In the genomic region with DNA sequence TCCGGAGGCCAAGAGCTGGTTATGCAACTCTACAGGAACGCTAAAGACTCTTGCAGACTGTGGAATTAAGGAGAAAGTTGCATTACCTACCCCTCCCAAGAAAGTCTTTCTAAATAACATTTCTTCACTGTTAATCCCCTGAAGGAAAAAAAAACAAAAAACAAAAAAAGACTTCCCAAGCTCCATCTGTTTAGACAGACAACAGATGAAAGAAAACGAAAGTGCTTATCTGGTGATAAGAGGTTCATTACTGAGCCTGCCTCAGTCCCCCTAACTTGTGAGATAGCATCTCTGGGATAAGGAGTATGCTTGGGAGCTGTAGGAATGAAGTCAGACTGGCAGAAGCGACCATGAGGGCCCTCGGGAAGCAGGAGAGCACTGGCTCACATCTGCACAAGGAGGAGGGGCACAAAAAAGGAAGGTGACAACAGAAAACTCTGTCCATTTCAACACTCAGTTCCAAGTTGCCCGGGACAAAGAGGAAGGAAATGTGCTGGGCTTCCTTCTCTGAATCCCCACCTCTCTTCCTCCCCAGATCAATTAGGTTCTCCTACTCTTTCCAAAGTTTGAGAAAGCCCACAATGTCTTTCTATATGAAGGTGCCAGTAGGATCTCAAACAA, we compare ENCODE assay signal across 8 mouse cellular contexts. TPM values are rescaled to one million over a fixed set of nuclear protein-coding genes. Genes with fewer than 3 reads are reported as not detected.
DNase-seq lines count a peak whose midpoint lies in the region; ATAC-seq and TF ChIP-seq lines count a peak whose summit lies in the region.

No protein-coding gene starts in this region.

- no peak for TF ChIP-seq POLR2A in heart, adult 2 months (IDR thresholded peaks at IDR 0.05; ENCODE audit: insufficient read depth, low read depth, low read length)

- H3K9me3 ChIP-seq in intestine, embryonic 14.5 days (ENCODE audit: control insufficient read depth, low read length), result no peaks in the 10 kb centered on the region
- peaks cover 3% of the 10 kb centered on the region; the same call in 1 of the 2 replicates for H3K9me3 ChIP-seq in midbrain, embryonic 16.5 days (replicated peaks; ENCODE audit: control insufficient read depth, low read length, poor library complexity, severe bottlenecking)

- peaks cover 7% of the 10 kb centered on the region for H3K4me1 ChIP-seq in heart, adult 2 months (ENCODE audit: control insufficient read depth, insufficient read depth, low read length)
- peaks cover 28% of the 10 kb centered on the region for H3K4me1 ChIP-seq in intestine, embryonic 14.5 days (replicated peaks; ENCODE audit: control insufficient read depth, insufficient read depth, low read length)
- H3K4me1 ChIP-seq in midbrain, embryonic 16.5 days (ENCODE audit: control insufficient read depth, insufficient read depth, low read length), result peaks cover 29% of the 10 kb centered on the region

- DNase-seq in heart, adult 2 months, result peak in 1 of 2 experiments; percentile 24
- DNase-seq in heart, postnatal 36 days, result no peak
- no peak for DNase-seq in intestine, embryonic 14.5 days (ENCODE audit: low spot score)
- no peak for DNase-seq in gastrocnemius, postnatal 4 days (ENCODE audit: low spot score in 2 of 2)
- DNase-seq in adipocyte (ENCODE audit: low spot score), result no peak
- no peak for DNase-seq in kidney, adult 9 months

- no peak for TF ChIP-seq CTCF in heart, adult 2 months (IDR thresholded peaks at IDR 0.05)

- no peak for TF ChIP-seq EP300 in heart, adult 2 months (IDR thresholded peaks at IDR 0.05; ENCODE audit: insufficient read depth, low read depth, low read length)

- no peak overlapping the region for H3K9ac ChIP-seq in heart, adult 2 months (ENCODE audit: low read depth, low read length)
- 0 out of 2 replicates have a peak overlapping the region, but pooled peaks have one; percentile 11 for H3K9ac ChIP-seq in intestine, embryonic 14.5 days (ENCODE audit: low read length)
- H3K9ac ChIP-seq in midbrain, embryonic 16.5 days (ENCODE audit: low read depth, low read length), result 0 out of 2 replicates have a peak overlapping the region, but pooled peaks have one; percentile 11

- peaks cover 1% of the 10 kb centered on the region; the same call in 1 of the 2 replicates for H3K79me2 ChIP-seq in heart, adult 2 months (replicated peaks; ENCODE audit: control insufficient read depth, insufficient read depth, low read length)

- intact Hi-C loops in heart, adult 2 months (cut with DNase I), result loop anchor here (5.0 kb wide), 2 partner anchors 42 to 287 kb away; no protein-coding TSS in a partner anchor
- intact Hi-C loops in heart, postnatal 36 days (cut with DNase I), result loop anchor here (2.0 to 10.0 kb wide), 2 partner anchors 41 to 445 kb away; a partner anchor contains a TSS

- peak overlapping the region; percentile 93 for H3K4me2 ChIP-seq in intestine, embryonic 14.5 days (ENCODE audit: low read length)
- H3K4me2 ChIP-seq in midbrain, embryonic 16.5 days (ENCODE audit: low read length), result peak overlapping the region; percentile 45

- H3K4me3 ChIP-seq in heart, adult 2 months, result no peak overlapping the region
- H3K4me3 ChIP-seq in intestine, embryonic 14.5 days (ENCODE audit: low read depth, low read length), result peak overlapping the region; percentile 86
- H3K4me3 ChIP-seq in midbrain, embryonic 16.5 days (ENCODE audit: low read depth, low read length), result no peak overlapping the region; the same call in 1 of the 2 replicates

- H3K36me3 ChIP-seq in heart, adult 2 months (ENCODE audit: control insufficient read depth, insufficient read depth, low read length), result peaks cover 4% of the 10 kb centered on the region; the same call in 1 of the 2 replicates
- peaks cover 28% of the 10 kb centered on the region for H3K36me3 ChIP-seq in intestine, embryonic 14.5 days (ENCODE audit: control insufficient read depth, insufficient read depth, low read length)
- H3K36me3 ChIP-seq in midbrain, embryonic 16.5 days (ENCODE audit: control insufficient read depth, insufficient read depth, low read length), result peaks cover 14% of the 10 kb centered on the region

- 26% methylated on average over 6 of the region's 6 CpGs for WGBS in heart, adult 2 months
- 10% methylated on average over 6 of the region's 6 CpGs for WGBS in intestine, embryonic 14.5 days
- WGBS in midbrain, embryonic 16.5 days, result 19% methylated on average over 6 of the region's 6 CpGs

- ATAC-seq in common myeloid progenitor, adult 5-6 weeks (replicated peaks; ENCODE audit: low read depth, poor library complexity, severe bottlenecking), result peak; percentile 24
- no peak for ATAC-seq in intestine, embryonic 14.5 days (replicated peaks; ENCODE audit: low FRiP score, low TSS enrichment, low read depth)
- no peak for ATAC-seq in midbrain, embryonic 16.5 days

- H3K27me3 ChIP-seq in heart, adult 2 months (ENCODE audit: control insufficient read depth, insufficient read depth, low read length), result no peaks in the 10 kb centered on the region
- no peaks in the 10 kb centered on the region for H3K27me3 ChIP-seq in intestine, embryonic 14.5 days (replicated peaks; ENCODE audit: control insufficient read depth, insufficient read depth, low read length)
- no peaks in the 10 kb centered on the region for H3K27me3 ChIP-seq in midbrain, embryonic 16.5 days (ENCODE audit: control insufficient read depth, insufficient read depth, low read depth, low read length)

- peak overlapping the region; percentile 26 for H3K27ac ChIP-seq in heart, adult 2 months
- H3K27ac ChIP-seq in intestine, embryonic 14.5 days (ENCODE audit: low read depth), result no peak overlapping the region
- H3K27ac ChIP-seq in midbrain, embryonic 16.5 days (ENCODE audit: low read length), result no peak overlapping the region

RNA-seq across cellular contexts. Expression of a gene that starts 3.0 kb away (rescaled TPM):
- 10 to 100 TPM; 23.6 to 24.7 TPM for total RNA-seq in heart, adult 2 months (2021)
- 12.3 and 17.9 TPM in 2 replicates for polyA plus RNA-seq in heart, adult 2 months (2012; rRNA removed)
- total RNA-seq in heart, postnatal 36 days (2021), result 10 to 100 TPM; 24.5 to 27.8 TPM
- total RNA-seq in common myeloid progenitor, adult 5-6 weeks (2017), result 187 and 212 TPM in 2 replicates
- polyA plus RNA-seq in intestine, embryonic 14.5 days (2014; fragmentation: Nextera tagmentation; extraction: Ambion mirVana), result 157 and 168 TPM in 2 replicates
- polyA plus RNA-seq in midbrain, embryonic 16.5 days (2015; fragmentation: Nextera tagmentation; extraction: Ambion mirVana), result 27.8 and 30.6 TPM in 2 replicates
- 10 to 100 TPM; 49.1 to 55.5 TPM for total RNA-seq in gastrocnemius, postnatal 4 days (2021)
